In genomic region chr5:96921511-96921910, GRCm38 (mm10) we compare ENCODE assay signal across 8 mouse cellular contexts.
DNase-seq lines count a peak whose midpoint lies in the region; ATAC-seq and TF ChIP-seq lines count a peak whose summit lies in the region.
"Had no signal": no experiment of that assay in that cellular context is flagged by ENCODE, and none has a peak within 500 bp of the region (broad histone marks: within the 10 kb centered on the region; RNA-seq: fewer than 3 reads in every experiment).

No protein-coding gene starts in this region.

- H3K4me1 ChIP-seq in kidney, adult 2 months (ENCODE audit: control insufficient read depth, insufficient read depth, low read length): peaks cover 10% of the 10 kb centered on the region; the same call in 1 of the 2 replicates
- H3K4me1 ChIP-seq in stomach, embryonic 15.5 days: no peaks in the 10 kb centered on the region; the same call in 1 of the 2 replicates
- H3K4me1 ChIP-seq in stomach, postnatal 0 days (replicated peaks; ENCODE audit: control insufficient read depth, insufficient read depth): no peaks in the 10 kb centered on the region
- H3K4me1 ChIP-seq in intestine, embryonic 15.5 days (replicated peaks): peaks cover 5% of the 10 kb centered on the region; the same call in 1 of the 2 replicates

- H3K4me2 ChIP-seq in stomach, embryonic 15.5 days: no peak overlapping the region
- no peak overlapping the region for H3K4me2 ChIP-seq in stomach, postnatal 0 days (replicated peaks; ENCODE audit: low read depth)
- H3K4me2 ChIP-seq in intestine, embryonic 15.5 days (replicated peaks): peak overlapping the region; percentile 37
- H3K4me2 ChIP-seq: limb, embryonic 12.5 days had no signal

- ATAC-seq in stomach, embryonic 15.5 days (ENCODE audit: insufficient read depth, low FRiP score, low read depth): no peak
- no peak for ATAC-seq in stomach, postnatal 0 days (ENCODE audit: low FRiP score, low TSS enrichment)
- ATAC-seq in intestine, embryonic 15.5 days: no peak
- ATAC-seq in erythroid progenitor cell, adult 5-6 weeks (replicated peaks; ENCODE audit: low FRiP score, poor library complexity, severe bottlenecking): no peak

- no peaks in the 10 kb centered on the region for H3K9me3 ChIP-seq in stomach, embryonic 15.5 days
- no peaks in the 10 kb centered on the region for H3K9me3 ChIP-seq in stomach, postnatal 0 days (ENCODE audit: control insufficient read depth, low read length)
- H3K9me3 ChIP-seq in intestine, embryonic 15.5 days: no peaks in the 10 kb centered on the region
- H3K9me3 ChIP-seq: limb, embryonic 12.5 days had no signal

- peak overlapping the region; percentile 80 for H3K27ac ChIP-seq in kidney, adult 2 months (ENCODE audit: insufficient read depth, low read depth, low read length)
- peak overlapping the region; percentile 68; the same call in 1 of the 2 replicates for H3K27ac ChIP-seq in stomach, embryonic 15.5 days
- H3K27ac ChIP-seq in stomach, postnatal 0 days (replicated peaks): no peak overlapping the region
- H3K27ac ChIP-seq in intestine, embryonic 15.5 days: peak overlapping the region; percentile 56
- H3K27ac ChIP-seq: limb, embryonic 12.5 days had no signal

- TF ChIP-seq CTCF in kidney, adult 2 months (conservative IDR thresholded peaks at IDR 0.05; ENCODE audit: insufficient read depth, insufficient read length, low read depth, low read length): no peak
- no peak for TF ChIP-seq CTCF in stomach, postnatal 0 days (IDR thresholded peaks at IDR 0.05; ENCODE audit: low read depth)

- no peak for TF ChIP-seq POLR2A in kidney, adult 2 months (IDR thresholded peaks at IDR 0.05; ENCODE audit: low read depth, low read length)

- no peak overlapping the region for H3K4me3 ChIP-seq in kidney, adult 2 months (ENCODE audit: insufficient read depth, low read depth, low read length)
- no peak overlapping the region for H3K4me3 ChIP-seq in stomach, embryonic 15.5 days (replicated peaks)
- H3K4me3 ChIP-seq in stomach, postnatal 0 days (ENCODE audit: low read depth, low read length): no peak overlapping the region
- no peak overlapping the region for H3K4me3 ChIP-seq in intestine, embryonic 15.5 days (replicated peaks)
- H3K4me3 ChIP-seq: limb, embryonic 12.5 days had no signal

- TF ChIP-seq EP300 in stomach, postnatal 0 days (optimal IDR thresholded peaks at IDR 0.05): no peak

- H3K27me3 ChIP-seq in kidney, adult 2 months (replicated peaks; ENCODE audit: control insufficient read depth, insufficient read depth, low read length): no peaks in the 10 kb centered on the region
- H3K27me3 ChIP-seq in stomach, embryonic 15.5 days (replicated peaks): no peaks in the 10 kb centered on the region
- no peaks in the 10 kb centered on the region for H3K27me3 ChIP-seq in stomach, postnatal 0 days (ENCODE audit: control insufficient read depth, insufficient read depth, low read length)
- H3K27me3 ChIP-seq in intestine, embryonic 15.5 days (replicated peaks): no peaks in the 10 kb centered on the region
- H3K27me3 ChIP-seq: limb, embryonic 12.5 days had no signal

- no peak for DNase-seq in kidney, adult 2 months
- no peak for DNase-seq in kidney, postnatal 4 days
- no peak for DNase-seq in stomach, postnatal 0 days (ENCODE audit: low spot score)
- DNase-seq in embryo, embryonic 10 days (ENCODE audit: low spot score): no peak

- no peaks in the 10 kb centered on the region for H3K36me3 ChIP-seq in kidney, adult 2 months (ENCODE audit: control insufficient read depth, insufficient read depth, low read length)
- H3K36me3 ChIP-seq in stomach, embryonic 15.5 days: no peaks in the 10 kb centered on the region
- H3K36me3 ChIP-seq in stomach, postnatal 0 days (ENCODE audit: control insufficient read depth, insufficient read depth, low read length): no peaks in the 10 kb centered on the region
- no peaks in the 10 kb centered on the region for H3K36me3 ChIP-seq in intestine, embryonic 15.5 days
- H3K36me3 ChIP-seq: limb, embryonic 12.5 days had no signal

- 56% methylated on average over 6 of the region's 6 CpGs for WGBS in kidney, adult 2 months
- 53% methylated on average over 6 of the region's 6 CpGs for WGBS in stomach, embryonic 15.5 days
- 62% methylated on average over 6 of the region's 6 CpGs for WGBS in stomach, postnatal 0 days
- 69% methylated on average over 6 of the region's 6 CpGs for WGBS in intestine, embryonic 15.5 days

- H3K9ac ChIP-seq in stomach, embryonic 15.5 days: no peak overlapping the region
- H3K9ac ChIP-seq in stomach, postnatal 0 days (ENCODE audit: low read length): no peak overlapping the region
- 0 out of 2 replicates have a peak overlapping the region, but pooled peaks have one; percentile 6 for H3K9ac ChIP-seq in intestine, embryonic 15.5 days
- H3K9ac ChIP-seq: limb, embryonic 12.5 days had no signal
